Mouse (Mus musculus): Measurements from ENCODE around the gene Rps6kl1.

DNA sequence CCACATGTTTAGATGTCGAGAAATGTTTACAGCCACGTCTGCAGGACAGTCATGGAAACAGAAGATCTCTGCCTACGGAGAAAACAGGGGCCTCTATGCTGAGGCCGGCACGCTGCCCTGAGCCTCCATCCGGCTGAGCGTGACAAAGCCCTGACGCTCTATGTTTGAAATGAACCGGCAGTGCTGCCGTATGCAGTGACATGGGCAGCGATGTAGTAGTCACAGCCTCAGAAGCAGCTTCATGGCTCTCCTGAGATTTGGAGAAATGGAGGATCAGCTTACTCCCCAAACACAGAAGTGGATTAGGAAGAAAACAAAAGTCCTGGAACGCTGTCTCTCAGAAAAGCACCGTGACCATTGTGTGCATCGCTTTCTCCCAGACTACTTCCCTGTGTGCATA is 50.1 kb downstream of the Rps6kl1 start:
- TF ChIP-seq ELF1 (IDR thresholded peaks at IDR 0.05; ENCODE audit: low read depth, low read length) (no peak), CTCF (conservative IDR thresholded peaks at IDR 0.05 in 1 of 2, IDR thresholded peaks at IDR 0.05 in 1 of 2; ENCODE audit: low read depth in 2 of 2, low read length in 2 of 2) (no peak), CHD2 (IDR thresholded peaks at IDR 0.05; ENCODE audit: low read length) (no peak), MAFK (IDR thresholded peaks at IDR 0.05; ENCODE audit: insufficient replicate concordance, low read length) (no peak), POLR2A (IDR thresholded peaks at IDR 0.05; ENCODE audit: low read depth, low read length) (no peak), MXI1 (IDR thresholded peaks at IDR 0.05; ENCODE audit: low read depth, low read length) (no peak), TCF12 (IDR thresholded peaks at IDR 0.05; ENCODE audit: low read depth, low read length) (no peak), POLR2AphosphoS2 (IDR thresholded peaks at IDR 0.05; ENCODE audit: low read depth, low read length) (no peak), USF1 (IDR thresholded peaks at IDR 0.05; ENCODE audit: low read depth, low read length) (no peak), JUND (conservative IDR thresholded peaks at IDR 0.05; ENCODE audit: low read depth, low read length) (no peak), E2F4 (IDR thresholded peaks at IDR 0.05; ENCODE audit: insufficient replicate concordance, low read depth, low read length) (no peak)
